Mouse (Mus musculus): Measurements from ENCODE around the gene Tenm4.

DNA sequence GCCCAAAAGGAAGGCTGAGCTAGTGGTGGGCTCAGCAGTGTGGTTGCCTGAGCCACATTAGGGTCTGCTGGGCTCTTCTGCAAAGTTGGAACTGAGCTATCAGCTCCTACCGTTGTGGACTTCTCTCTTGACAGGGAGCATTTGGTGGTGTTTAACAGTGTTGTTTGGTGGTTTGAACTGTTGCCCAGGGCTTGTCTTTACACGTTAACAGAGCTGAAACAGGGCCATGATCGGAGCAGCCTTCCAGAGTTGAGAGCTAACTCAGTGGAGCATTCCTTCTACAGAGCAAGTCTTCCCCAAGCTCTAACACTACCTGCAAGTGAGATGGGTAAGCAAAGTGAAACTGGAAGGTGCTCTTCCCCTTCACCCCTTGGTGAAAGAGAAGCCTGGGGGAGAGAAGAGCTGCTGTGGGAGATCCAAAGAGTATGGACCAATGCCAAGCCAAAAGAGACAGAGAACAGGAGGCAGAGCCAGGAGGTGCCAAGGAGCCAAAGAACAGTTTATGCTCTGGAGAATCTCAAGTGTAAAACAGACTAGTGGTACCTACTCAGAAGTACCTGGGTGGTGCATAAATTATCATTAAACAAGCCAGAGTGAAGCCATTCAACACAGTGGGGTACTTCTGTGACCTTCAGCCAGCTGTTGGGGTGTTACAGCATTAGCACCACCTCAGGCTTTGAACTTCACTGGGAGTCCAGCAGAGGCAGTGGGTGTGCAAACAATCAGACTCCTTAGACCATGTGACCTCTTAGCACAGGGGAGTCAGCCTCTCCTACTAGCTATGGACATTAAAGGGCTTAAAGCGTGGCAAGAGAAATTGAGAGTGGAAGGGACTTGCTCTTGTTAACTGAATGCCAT, 71.5 kb downstream of the Tenm4 start:
- TF ChIP-seq PAX5 (IDR thresholded peaks at IDR 0.05; ENCODE audit: low read length) = no peak
- TF ChIP-seq CTCF (conservative IDR thresholded peaks at IDR 0.05 in 1 of 2, IDR thresholded peaks at IDR 0.05 in 1 of 2; ENCODE audit: low read depth in 2 of 2, low read length in 2 of 2) = no peak
- no peak for TF ChIP-seq ZMIZ1 (IDR thresholded peaks at IDR 0.05; ENCODE audit: low read depth, low read length)
- no peak for TF ChIP-seq USF2 (conservative IDR thresholded peaks at IDR 0.05; ENCODE audit: low read depth, low read length)
- no peak for TF ChIP-seq ZKSCAN1 (IDR thresholded peaks at IDR 0.05; ENCODE audit: borderline replicate concordance, low read depth, low read length)
- TF ChIP-seq ZC3H11A (IDR thresholded peaks at IDR 0.05; ENCODE audit: low read depth, low read length) = no peak
- no peak for TF ChIP-seq EP300 (IDR thresholded peaks at IDR 0.05; ENCODE audit: low read length)
- no peak for TF ChIP-seq KAT2A (IDR thresholded peaks at IDR 0.05; ENCODE audit: insufficient replicate concordance, low read length)

Data from CH12.LX (cell line).